Mouse (Mus musculus): ENCODE results near the gene C1d.

DNA sequence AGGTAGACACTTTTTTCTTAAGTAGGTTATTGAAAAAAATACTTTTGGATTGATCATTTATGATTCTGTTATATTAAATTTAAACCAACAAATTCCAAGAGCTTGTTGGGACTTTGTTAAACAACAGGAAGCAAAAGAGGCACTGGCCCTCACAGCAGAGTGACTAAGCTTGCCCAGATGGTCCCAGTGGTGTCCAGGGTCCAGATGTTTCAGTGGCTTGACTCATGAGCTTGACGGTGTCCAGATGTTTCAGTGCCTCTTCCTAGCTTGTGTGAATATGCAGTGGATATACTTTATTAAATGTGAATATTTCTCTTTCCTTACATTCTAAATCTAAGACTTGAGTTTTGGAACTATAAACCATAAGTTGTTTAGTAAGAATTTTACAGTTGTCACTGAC, 11.4 kb downstream of the C1d start:
- TF ChIP-seq CTCF (IDR thresholded peaks at IDR 0.05; ENCODE audit: control insufficient read depth, insufficient read depth, insufficient replicate concordance, low read depth, low read length) (no peak), POLR2A (IDR thresholded peaks at IDR 0.05; ENCODE audit: control insufficient read depth, low read depth, low read length) (no peak)
